Mouse (Mus musculus) heart, embryonic 15.5 days (tissue): Measurements from ENCODE around the gene Tmem38b. TPM values are rescaled to one million over a fixed set of nuclear protein-coding genes. Genes with fewer than 3 reads are reported as not detected.

Source experiments
- ATAC-seq: fragments of 200-750 bp; cut with Nextera tagmentation; replicated peaks from 2 replicates; pipeline ENCODE4 v1.8.0; 2017; ENCODE audit warnings: low read depth, moderate TSS enrichment; ENCODE audit not compliant: insufficient number of reproducible peaks, insufficient read depth, low FRiP score
- H3K27ac ChIP-seq: fragments of 300-500 bp; sonication (generic); 2 replicates; pipeline ENCODE4 v1.5.1; 2015; ENCODE audit warnings: mild to moderate bottlenecking, inconsistent platforms
- H3K27me3 ChIP-seq: fragments of 300-500 bp; sonication (generic); 2 replicates; pipeline ENCODE4 v1.6.1; 2015; ENCODE audit warnings: inconsistent platforms
- H3K36me3 ChIP-seq: fragments of 300-500 bp; sonication (generic); 2 replicates; pipeline ENCODE4 v1.6.1; 2015; ENCODE audit warnings: mild to moderate bottlenecking, inconsistent platforms
- H3K4me1 ChIP-seq: fragments of 300-500 bp; sonication (generic); replicated peaks from 2 replicates; pipeline ENCODE4 v1.6.1; 2015; ENCODE audit warnings: inconsistent platforms
- H3K4me2 ChIP-seq: fragments of 300-500 bp; sonication (generic); 2 replicates; pipeline ENCODE4 v1.6.1; 2015; ENCODE audit warnings: inconsistent platforms, mild to moderate bottlenecking, moderate library complexity
- H3K4me3 ChIP-seq: fragments of 300-500 bp; sonication (generic); 2 replicates; pipeline ENCODE4 v1.5.1; 2015; ENCODE audit warnings: mild to moderate bottlenecking, inconsistent platforms
- H3K9ac ChIP-seq: fragments of 300-500 bp; sonication (generic); 2 replicates; pipeline ENCODE4 v1.6.1; 2015; ENCODE audit warnings: mild to moderate bottlenecking, inconsistent platforms
- H3K9me3 ChIP-seq: fragments of 300-500 bp; sonication (generic); replicated peaks from 2 replicates; pipeline ENCODE4 v1.6.1; 2016; ENCODE audit warnings: inconsistent platforms
- WGBS: fragments of 180-500 bp; shearing (Covaris S2); methylation state at CpG from one replicate; pipeline ENCODE4 v1.1.7; 2015; ENCODE audit warnings: mixed read lengths; 5-methylcytosine and 5-hydroxymethylcytosine counted together
- polyA plus RNA-seq: library from polyadenylated mRNA; unstranded; fragments of >200 nt; fragmentation: Nextera tagmentation; extraction: Ambion mirVana; gene quantifications from 2 replicates; pipeline ENCODE4 v1.2.1, GENCODE M21; 2015

The Tmem38b gene
- polyA plus RNA-seq, 1 experiment from 2014 or later: 7.7 TPM

GRCm38 (mm10) chr4:53896150-53896833 lies 70.4 kb downstream of the Tmem38b start:
- no peak for ATAC-seq
- no peaks in the 10 kb centered on the region for H3K27me3 ChIP-seq

DNA sequence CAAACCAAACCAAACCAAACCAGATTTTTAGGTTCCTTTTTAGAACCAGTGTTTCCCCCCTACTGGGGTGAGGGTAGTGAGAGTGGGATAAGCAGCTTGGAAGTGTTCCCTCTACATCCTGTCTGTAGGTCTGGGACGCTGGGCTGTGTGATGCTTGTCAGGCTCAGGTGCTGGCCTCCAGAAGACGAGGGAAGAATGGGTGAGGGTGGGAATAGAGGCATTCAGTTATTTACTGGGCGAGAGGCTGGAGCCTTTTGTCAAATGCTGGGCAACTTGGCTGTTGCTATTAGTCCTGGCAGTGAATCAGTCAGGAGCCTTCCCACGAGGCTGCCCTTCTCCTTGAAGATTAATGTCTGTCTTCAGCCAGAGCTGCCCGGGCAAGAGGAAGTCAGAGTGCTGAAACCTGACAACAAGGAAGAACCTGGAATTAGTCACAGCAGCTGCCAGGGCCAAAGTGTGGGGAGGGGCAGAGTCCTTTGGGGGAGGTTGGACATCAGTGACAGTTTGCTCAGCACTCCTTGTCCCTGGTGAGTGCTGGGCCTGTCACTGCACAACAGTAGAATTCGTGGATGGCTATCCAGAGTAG lies 74.6 kb downstream of the Tmem38b start:
- no peaks in the 10 kb centered on the region for H3K9me3 ChIP-seq
- ATAC-seq: no peak
- no peaks in the 10 kb centered on the region for H3K4me1 ChIP-seq
- 32% methylated on average over 6 of the region's 6 CpGs for WGBS
- no peaks in the 10 kb centered on the region for H3K27me3 ChIP-seq
- no peak overlapping the region for H3K27ac ChIP-seq
- H3K4me3 ChIP-seq: no peak overlapping the region
- H3K9ac ChIP-seq: no peak overlapping the region
- no peak overlapping the region for H3K4me2 ChIP-seq
- H3K36me3 ChIP-seq: no peaks in the 10 kb centered on the region

More at GRCm38 (mm10) chr4:53896150-53896833, 70.4 kb downstream of the Tmem38b start:
- H3K36me3 ChIP-seq: no peaks in the 10 kb centered on the region
- H3K27ac ChIP-seq: no peak overlapping the region
- no peaks in the 10 kb centered on the region for H3K4me1 ChIP-seq
- 71% methylated on average over 7 of the region's 7 CpGs for WGBS
- no peaks in the 10 kb centered on the region for H3K9me3 ChIP-seq
- no peak overlapping the region for H3K4me3 ChIP-seq
- no peak overlapping the region for H3K4me2 ChIP-seq
- H3K9ac ChIP-seq: no peak overlapping the region

DNA sequence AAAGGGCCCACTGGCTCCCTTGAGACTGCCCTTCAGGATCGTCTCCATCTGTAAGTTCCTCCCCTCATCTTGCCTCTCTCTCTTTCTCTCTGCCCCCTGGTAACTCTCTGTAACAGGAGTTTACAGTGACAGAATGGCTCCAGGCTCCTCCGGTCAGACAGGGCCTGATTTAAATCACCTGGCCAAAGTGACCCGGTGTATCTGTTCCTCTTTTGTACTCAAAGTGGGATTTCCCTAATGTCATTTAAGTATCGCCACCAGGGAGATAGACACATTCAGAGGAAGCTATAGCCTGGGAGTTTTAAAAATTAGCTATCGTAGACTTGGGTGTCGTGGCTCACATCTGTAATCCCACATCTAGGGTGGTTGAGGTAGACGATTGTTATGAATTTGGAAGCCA lies 78.5 kb downstream of the Tmem38b start:
- no peak overlapping the region for H3K9ac ChIP-seq
- WGBS: 75% methylated on average over 7 of the region's 7 CpGs
- no peaks in the 10 kb centered on the region for H3K27me3 ChIP-seq
- H3K9me3 ChIP-seq: no peaks in the 10 kb centered on the region
- no peak for ATAC-seq
- no peaks in the 10 kb centered on the region for H3K4me1 ChIP-seq
- H3K27ac ChIP-seq: no peak overlapping the region
- H3K4me2 ChIP-seq: no peak overlapping the region
- no peak overlapping the region for H3K4me3 ChIP-seq
- no peaks in the 10 kb centered on the region for H3K36me3 ChIP-seq

DNA sequence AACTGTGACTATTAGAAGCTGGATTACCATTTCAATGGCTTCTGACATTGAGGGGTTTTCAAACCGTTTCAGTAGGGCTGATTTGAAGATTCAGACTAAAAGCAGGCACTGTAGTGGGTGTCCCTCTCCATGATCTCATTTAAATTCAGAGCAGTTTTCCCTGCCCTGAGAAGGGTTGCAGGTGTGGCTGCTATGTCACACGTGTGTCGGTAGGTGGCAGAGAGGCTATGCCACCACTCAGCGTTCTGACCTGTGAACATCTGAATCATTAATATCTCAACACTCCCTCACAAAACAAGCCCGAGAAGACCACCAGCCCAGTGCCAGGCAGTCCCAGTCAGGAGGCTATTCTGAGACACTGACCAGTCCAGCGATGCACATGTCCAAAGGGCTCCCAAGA lies 79.7 kb downstream of the Tmem38b start:
- H3K27me3 ChIP-seq: no peaks in the 10 kb centered on the region
- no peak overlapping the region for H3K9ac ChIP-seq
- no peaks in the 10 kb centered on the region for H3K4me1 ChIP-seq
- H3K4me3 ChIP-seq: no peak overlapping the region
- H3K27ac ChIP-seq: no peak overlapping the region
- 47% methylated on average over 6 of the region's 6 CpGs for WGBS
- no peaks in the 10 kb centered on the region for H3K9me3 ChIP-seq
- no peak for ATAC-seq
- no peak overlapping the region for H3K4me2 ChIP-seq
- H3K36me3 ChIP-seq: no peaks in the 10 kb centered on the region

DNA sequence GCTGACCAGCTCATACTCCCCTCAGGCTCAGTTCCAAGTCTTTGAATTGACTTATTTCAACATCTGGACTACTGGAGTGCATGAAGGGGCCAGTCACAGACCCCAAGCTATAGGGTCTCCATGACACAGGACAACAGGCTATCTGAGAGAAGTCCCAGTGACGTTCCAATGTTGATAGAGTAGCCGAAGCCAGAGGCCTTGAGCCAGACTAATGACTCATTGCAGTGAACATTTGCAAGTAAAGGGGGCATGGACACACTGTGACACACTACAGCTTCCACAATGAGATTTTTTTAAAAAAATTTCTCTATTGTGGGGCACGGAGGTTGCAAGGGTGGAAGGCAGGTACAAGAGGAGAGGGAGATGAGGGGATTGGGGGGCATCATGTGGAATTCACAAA lies 81.2 kb downstream of the Tmem38b start:
- no peak for ATAC-seq

More for the DNA sequence above, 81.2 kb downstream of the Tmem38b start:
- H3K27me3 ChIP-seq: no peaks in the 10 kb centered on the region
- WGBS: 78% methylated on average over 3 of the region's 3 CpGs
- no peaks in the 10 kb centered on the region for H3K9me3 ChIP-seq
- no peak overlapping the region for H3K9ac ChIP-seq
- no peak overlapping the region for H3K4me3 ChIP-seq
- no peak overlapping the region for H3K4me2 ChIP-seq
- H3K27ac ChIP-seq: no peak overlapping the region
- H3K36me3 ChIP-seq: no peaks in the 10 kb centered on the region
- no peaks in the 10 kb centered on the region for H3K4me1 ChIP-seq

Other genes with a start within 250 kb of the Tmem38b start
- 7.9 and 10.1 TPM in 2 replicates for gene Fsd1l, start 194.6 kb upstream of the Tmem38b start, polyA plus RNA-seq
- 14.8 and 15.9 TPM in 2 replicates for gene Fktn, start 112.0 kb upstream of the Tmem38b start, polyA plus RNA-seq
- gene Tal2, start 46.3 kb upstream of the Tmem38b start, polyA plus RNA-seq: 0.06 TPM in 1 of 2 replicates, not detected in the other